ENCODE assay signal across 8 mouse cellular contexts in genomic region chr2:115592651-115593119, GRCm38 (mm10). TPM values are rescaled to one million over a fixed set of nuclear protein-coding genes. Genes with fewer than 3 reads are reported as not detected.
DNase-seq lines count a peak whose midpoint lies in the region; ATAC-seq and TF ChIP-seq lines count a peak whose summit lies in the region.

No protein-coding gene starts in this region.

- intact Hi-C loops in heart, postnatal 14 days (cut with DNase I), result no loop called here

- H3K36me3 ChIP-seq in neural tube, embryonic 14.5 days (ENCODE audit: control insufficient read depth, insufficient read depth, low read length), result no peaks in the 10 kb centered on the region
- H3K36me3 ChIP-seq in myocyte (ENCODE audit: control insufficient read depth, insufficient read depth), result no peaks in the 10 kb centered on the region
- no peaks in the 10 kb centered on the region for H3K36me3 ChIP-seq in neural tube, embryonic 15.5 days

- H3K27ac ChIP-seq in neural tube, embryonic 14.5 days (ENCODE audit: low read depth, low read length), result no peak overlapping the region
- H3K27ac ChIP-seq in neural tube, embryonic 15.5 days (replicated peaks), result no peak overlapping the region

- ATAC-seq in neural tube, embryonic 14.5 days (ENCODE audit: low read depth), result peak; percentile 63; the same call in 1 of the 2 replicates
- ATAC-seq in frontal cortex, adult (ENCODE audit: low TSS enrichment), result peak; percentile 90
- ATAC-seq in neural tube, embryonic 15.5 days (ENCODE audit: low FRiP score), result no peak

- WGBS in neural tube, embryonic 14.5 days, result 63% methylated on average over 2 of the region's 2 CpGs
- WGBS in neural tube, embryonic 15.5 days, result 55% methylated on average over 2 of the region's 2 CpGs

- no peak overlapping the region for H3K9ac ChIP-seq in neural tube, embryonic 14.5 days (replicated peaks; ENCODE audit: low read depth, low read length)
- no peak overlapping the region for H3K9ac ChIP-seq in neural tube, embryonic 15.5 days (replicated peaks)

- no peaks in the 10 kb centered on the region for H3K9me3 ChIP-seq in neural tube, embryonic 14.5 days (ENCODE audit: control insufficient read depth, low read length)
- H3K9me3 ChIP-seq in neural tube, embryonic 15.5 days (replicated peaks), result no peaks in the 10 kb centered on the region

- 0 out of 2 replicates have a peak, but pooled peaks cover 2% of the 10 kb centered on the region for H3K4me1 ChIP-seq in neural tube, embryonic 14.5 days (ENCODE audit: control insufficient read depth, insufficient read depth, low read length)
- H3K4me1 ChIP-seq in neural tube, embryonic 15.5 days, result 0 out of 2 replicates have a peak, but pooled peaks cover 10% of the 10 kb centered on the region

- H3K4me3 ChIP-seq in neural tube, embryonic 14.5 days (ENCODE audit: low read depth, low read length), result no peak overlapping the region
- H3K4me3 ChIP-seq in myocyte, result no peak overlapping the region
- no peak overlapping the region for H3K4me3 ChIP-seq in neural tube, embryonic 15.5 days (replicated peaks)

- DNase-seq in neural tube, embryonic 10.5 days (ENCODE audit: extremely low spot score, low spot score), result no peak
- DNase-seq in heart, postnatal 14 days, result peak; percentile 48 to 63
- peak; percentile 40 to 48 for DNase-seq in layer of hippocampus, postnatal 10 days (ENCODE audit: low spot score in 2 of 2)
- no peak for DNase-seq in spleen, adult 12 weeks (ENCODE audit: low spot score)

- no peak for TF ChIP-seq POLR2A in myocyte (IDR thresholded peaks at IDR 0.05; ENCODE audit: insufficient read length, low read depth)

- H3K4me2 ChIP-seq in neural tube, embryonic 14.5 days (ENCODE audit: low read depth, low read length), result no peak overlapping the region
- H3K4me2 ChIP-seq in myocyte (ENCODE audit: low read depth), result peak overlapping the region; percentile 22
- H3K4me2 ChIP-seq in neural tube, embryonic 15.5 days, result no peak overlapping the region

- H3K79me2 ChIP-seq in myocyte (ENCODE audit: control insufficient read depth, insufficient read depth), result peaks cover 15% of the 10 kb centered on the region

- no peaks in the 10 kb centered on the region for H3K27me3 ChIP-seq in neural tube, embryonic 14.5 days (ENCODE audit: control insufficient read depth, insufficient read depth, low read length)
- H3K27me3 ChIP-seq in myocyte (ENCODE audit: control insufficient read depth, insufficient read depth, insufficient read length), result no peaks in the 10 kb centered on the region
- no peaks in the 10 kb centered on the region for H3K27me3 ChIP-seq in neural tube, embryonic 15.5 days (replicated peaks)

- H3ac ChIP-seq in myocyte (ENCODE audit: control insufficient read depth, insufficient read length), result no peak overlapping the region

TF ChIP-seq in myocyte, 11 proteins besides CTCF, POLR2A, EP300 and RAD21:
- no peak for TF ChIP-seq USF1 (IDR thresholded peaks at IDR 0.05; ENCODE audit: low read depth)
- peak; percentile 59 for TF ChIP-seq TCF12 (IDR thresholded peaks at IDR 0.05; ENCODE audit: insufficient read depth, poor library complexity, severe bottlenecking)
- TF ChIP-seq MAX (IDR thresholded peaks at IDR 0.05; ENCODE audit: low read depth), result no peak
- TF ChIP-seq MYOG (IDR thresholded peaks at IDR 0.05; ENCODE audit: control insufficient read depth in 1 of 3, insufficient read depth in 1 of 3, insufficient read length in 2 of 3, low read depth in 2 of 3), result peak; percentile 88 to 98 (median 95)
- TF ChIP-seq SRF (IDR thresholded peaks at IDR 0.05; ENCODE audit: control insufficient read depth, insufficient read length, low read depth), result no peak
- no peak for TF ChIP-seq POLR2AphosphoS2 (IDR thresholded peaks at IDR 0.05; ENCODE audit: insufficient read length, low read depth)
- peak; percentile 62 to 96 (median 95) for TF ChIP-seq MYOD1 (IDR thresholded peaks at IDR 0.05; ENCODE audit: control insufficient read depth in 1 of 3, insufficient read length in 2 of 3, low read depth in 2 of 3)
- no peak for TF ChIP-seq E2F4 (IDR thresholded peaks at IDR 0.05; ENCODE audit: insufficient read depth)
- TF ChIP-seq TCF3 (IDR thresholded peaks at IDR 0.05; ENCODE audit: insufficient read length, low read depth), result peak; percentile 88
- TF ChIP-seq CEBPB (IDR thresholded peaks at IDR 0.05; ENCODE audit: insufficient read depth, poor library complexity, severe bottlenecking), result no peak
- TF ChIP-seq REST (IDR thresholded peaks at IDR 0.05; ENCODE audit: insufficient read depth, insufficient read length), result no peak
TF ChIP-seq in myocyte: peak in this region for 4.

RNA-seq across cellular contexts. Expression of gene BC052040, which starts 11.2 kb away (rescaled TPM):
- 10.3 and 12.6 TPM in 2 replicates for polyA plus RNA-seq in neural tube, embryonic 14.5 days (2014; fragmentation: Nextera tagmentation; extraction: Ambion mirVana)
- total RNA-seq in heart, postnatal 14 days (2021), result 1 to 10 TPM; 1.7 to 2.3 TPM
- total RNA-seq in layer of hippocampus, postnatal 10 days (2021), result 1 to 10 TPM; 7.0 to 7.4 TPM
- polyA plus RNA-seq in myocyte (2012; fragmentation: generic; extraction: Trizol), result 4.9 TPM
- 14.5 and 16.9 TPM in 2 replicates for polyA plus RNA-seq in neural tube, embryonic 15.5 days (2015; fragmentation: Nextera tagmentation; extraction: Ambion mirVana)

Comparison
In these comparisons a context has a peak if more than half of its experiments do, and no peak if none do; other contexts are left out.
1. DNase-seq: peak in heart, postnatal 14 days (2 of 2) and layer of hippocampus, postnatal 10 days (2 of 2); none in neural tube, embryonic 10.5 days (single experiment) and spleen, adult 12 weeks (single experiment).